Mouse (Mus musculus): ENCODE data around the gene Tmem246. TPM values are rescaled to one million over a fixed set of nuclear protein-coding genes. Genes with fewer than 3 reads are reported as not detected.
"Not testable (repeated sequence)": the region's sequence is repeated elsewhere in the genome, so short reads cannot be mapped to it uniquely, and the experiment has no call there.

The Tmem246 gene
- polyA plus RNA-seq, 1 experiment from 2014 or later, result 34.2 TPM

DNA sequence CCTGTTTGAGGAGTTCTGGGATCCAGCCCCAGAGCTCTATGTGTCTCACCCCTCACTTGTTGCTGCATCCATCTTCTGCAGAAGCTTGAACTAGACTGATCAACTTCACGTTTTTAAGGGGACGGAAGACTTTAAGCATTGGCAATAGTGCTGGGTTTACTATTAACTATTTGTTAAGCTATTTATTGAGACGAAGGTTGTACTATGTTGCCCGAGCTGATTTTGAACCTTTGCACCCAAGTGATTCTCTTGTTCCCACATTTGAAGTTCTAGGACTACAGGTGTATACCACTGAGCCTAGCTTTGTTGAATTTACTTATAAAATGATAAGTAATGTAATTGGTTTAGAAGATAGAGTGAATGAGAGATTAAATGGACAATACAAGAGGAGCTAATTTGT is 26.2 kb upstream of the Tmem246 start:
- WGBS, result 83% methylated on average over 4 of the region's 4 CpGs
- H3K27me3 ChIP-seq (ENCODE audit: control insufficient read depth, insufficient read depth, low read length), result no peaks in the 10 kb centered on the region

DNA sequence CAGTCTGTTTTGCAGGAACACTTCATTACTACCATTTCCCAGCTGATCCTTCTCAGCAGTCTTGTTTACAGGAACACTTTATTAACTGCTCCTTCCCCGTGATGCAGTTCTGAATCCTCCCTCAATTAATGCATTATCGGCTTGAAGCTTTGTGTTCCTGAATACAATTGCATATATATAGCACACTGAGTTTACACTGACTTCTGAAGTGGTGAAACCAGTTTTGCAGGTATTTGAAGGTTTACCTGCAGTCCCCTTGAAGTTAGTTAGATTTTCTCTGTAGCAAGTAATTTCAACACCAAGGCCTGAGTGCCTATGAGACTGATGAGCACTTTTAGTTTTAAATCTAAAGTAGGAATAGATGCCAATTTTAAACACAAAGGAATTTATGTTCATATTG is 24.6 kb upstream of the Tmem246 start:
- H3K4me2 ChIP-seq (ENCODE audit: low read depth, low read length), result no peak overlapping the region
- H3K4me1 ChIP-seq (ENCODE audit: control insufficient read depth, insufficient read depth, low read length), result no peaks in the 10 kb centered on the region
- H3K27me3 ChIP-seq (ENCODE audit: control insufficient read depth, insufficient read depth, low read length), result no peaks in the 10 kb centered on the region
- no peak overlapping the region for H3K4me3 ChIP-seq (replicated peaks; ENCODE audit: low read length)
- H3K36me3 ChIP-seq (ENCODE audit: control insufficient read depth, insufficient read depth, low read length), result no peaks in the 10 kb centered on the region
- H3K9me3 ChIP-seq (replicated peaks; ENCODE audit: control insufficient read depth, low read length), result no peaks in the 10 kb centered on the region
- ATAC-seq (ENCODE audit: insufficient read depth, low FRiP score), result peak; percentile 76
- no peak overlapping the region for H3K9ac ChIP-seq (ENCODE audit: low read length)
- WGBS, result 45% methylated on average over 2 of the region's 2 CpGs
- H3K27ac ChIP-seq (ENCODE audit: low read length), result peak overlapping the region; percentile 38

More for the DNA sequence above, 26.2 kb upstream of the Tmem246 start:
- Histone ChIP-seq H3K36me3 (ENCODE audit: control insufficient read depth, insufficient read depth, low read length) (no peaks in the 10 kb centered on the region), H3K4me2 (ENCODE audit: low read depth, low read length) (no peak overlapping the region), H3K27ac (ENCODE audit: low read length) (no peak overlapping the region), H3K4me1 (ENCODE audit: control insufficient read depth, insufficient read depth, low read length) (no peaks in the 10 kb centered on the region), H3K9me3 (replicated peaks; ENCODE audit: control insufficient read depth, low read length) (no peaks in the 10 kb centered on the region), H3K4me3 (replicated peaks; ENCODE audit: low read length) (no peak overlapping the region), H3K9ac (ENCODE audit: low read length) (no peak overlapping the region)
- ATAC-seq (ENCODE audit: insufficient read depth, low FRiP score), result no peak

- not testable (repeated sequence) for H3K4me1 ChIP-seq (ENCODE audit: control insufficient read depth, insufficient read depth, low read length); H3K27me3 ChIP-seq (ENCODE audit: control insufficient read depth, insufficient read depth, low read length); H3K4me2 ChIP-seq (ENCODE audit: low read depth, low read length); H3K36me3 ChIP-seq (ENCODE audit: control insufficient read depth, insufficient read depth, low read length); H3K27ac ChIP-seq (ENCODE audit: low read length); H3K9me3 ChIP-seq (replicated peaks; ENCODE audit: control insufficient read depth, low read length); ATAC-seq (ENCODE audit: insufficient read depth, low FRiP score); H3K4me3 ChIP-seq (replicated peaks; ENCODE audit: low read length); H3K9ac ChIP-seq (ENCODE audit: low read length)
- WGBS, result 89% methylated on average over 7 of the region's 7 CpGs
Observed at GRCm38 (mm10) chr4:49619861-49620260, 22.2 kb upstream of the Tmem246 start.

DNA sequence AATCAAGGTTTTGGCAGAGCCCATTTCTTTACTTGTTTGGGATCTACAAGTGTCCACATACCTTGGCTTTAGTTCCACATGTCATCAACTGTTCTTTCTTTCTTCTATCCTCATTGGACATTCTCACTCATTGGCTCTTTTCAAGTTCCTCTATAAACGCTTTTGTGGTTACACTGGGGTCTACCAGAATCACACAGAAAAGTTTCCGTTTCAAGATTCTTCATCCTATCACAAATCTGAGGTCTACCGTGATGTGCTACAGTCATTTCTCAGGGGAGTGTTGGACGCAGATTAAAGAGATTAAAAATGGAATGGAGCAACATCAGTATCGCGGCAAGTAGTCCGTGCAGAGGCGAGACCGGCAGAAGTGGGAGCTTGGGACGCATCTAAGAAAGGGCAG is 19.2 kb upstream of the Tmem246 start:
- Histone ChIP-seq H3K4me3 (replicated peaks; ENCODE audit: low read length) (no peak overlapping the region), H3K27me3 (ENCODE audit: control insufficient read depth, insufficient read depth, low read length) (no peaks in the 10 kb centered on the region), H3K9me3 (replicated peaks; ENCODE audit: control insufficient read depth, low read length) (no peaks in the 10 kb centered on the region), H3K4me1 (ENCODE audit: control insufficient read depth, insufficient read depth, low read length) (no peaks in the 10 kb centered on the region), H3K9ac (ENCODE audit: low read length) (no peak overlapping the region), H3K36me3 (ENCODE audit: control insufficient read depth, insufficient read depth, low read length) (no peaks in the 10 kb centered on the region), H3K4me2 (ENCODE audit: low read depth, low read length) (no peak overlapping the region), H3K27ac (ENCODE audit: low read length) (no peak overlapping the region)
- WGBS, result 91% methylated on average over 10 of the region's 10 CpGs
- ATAC-seq (ENCODE audit: insufficient read depth, low FRiP score), result no peak

DNA sequence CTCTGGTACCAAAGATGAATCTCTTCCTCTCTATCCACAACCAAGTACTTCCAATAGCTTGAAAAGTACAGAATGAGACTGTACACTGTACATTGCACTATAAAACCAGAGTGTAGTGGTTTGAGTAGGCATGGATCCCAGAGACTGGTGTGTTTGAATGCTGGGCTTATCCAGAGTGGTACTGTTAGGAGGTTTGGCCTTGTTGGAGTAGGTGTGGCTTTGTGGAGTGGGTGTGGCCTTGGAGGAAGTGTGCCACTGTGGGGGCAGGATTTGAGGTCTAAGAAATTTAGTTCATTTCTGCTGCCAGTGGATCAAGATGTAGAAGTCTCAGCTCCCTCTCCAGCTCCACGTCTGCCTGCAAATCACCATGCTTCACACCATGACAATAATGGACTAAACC is 7.8 kb upstream of the Tmem246 start:
- no peaks in the 10 kb centered on the region for H3K4me1 ChIP-seq (ENCODE audit: control insufficient read depth, insufficient read depth, low read length)
- no peaks in the 10 kb centered on the region for H3K36me3 ChIP-seq (ENCODE audit: control insufficient read depth, insufficient read depth, low read length)
- H3K9ac ChIP-seq (ENCODE audit: low read length), result no peak overlapping the region
- 71% methylated on average over 1 of the region's 1 CpGs for WGBS
- H3K4me2 ChIP-seq (ENCODE audit: low read depth, low read length), result no peak overlapping the region
- H3K9me3 ChIP-seq (replicated peaks; ENCODE audit: control insufficient read depth, low read length), result no peaks in the 10 kb centered on the region
- no peaks in the 10 kb centered on the region for H3K27me3 ChIP-seq (ENCODE audit: control insufficient read depth, insufficient read depth, low read length)
- no peak overlapping the region for H3K27ac ChIP-seq (ENCODE audit: low read length)
- H3K4me3 ChIP-seq (replicated peaks; ENCODE audit: low read length), result no peak overlapping the region
- no peak for ATAC-seq (ENCODE audit: insufficient read depth, low FRiP score)

DNA sequence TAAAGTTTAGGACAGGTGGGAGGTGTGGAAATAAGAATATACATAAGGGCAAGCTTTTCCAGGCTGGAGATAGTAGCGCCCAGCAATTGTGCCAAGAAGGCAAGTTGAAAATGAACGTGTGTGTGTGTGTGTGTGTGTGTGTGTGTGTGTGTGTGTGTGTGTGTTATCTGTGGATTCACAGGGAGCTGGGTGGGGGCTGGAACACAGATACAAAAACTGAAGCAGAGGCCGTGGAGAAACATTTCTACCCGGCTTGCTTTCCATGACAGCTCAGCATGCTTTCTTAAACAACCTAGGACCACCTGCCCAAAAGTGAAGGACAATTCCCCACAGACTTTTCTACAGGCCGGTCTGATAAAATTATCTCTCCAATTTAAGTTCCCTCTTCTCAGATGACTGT is 6.9 kb upstream of the Tmem246 start:
- H3K4me1 ChIP-seq (ENCODE audit: control insufficient read depth, insufficient read depth, low read length), result no peaks in the 10 kb centered on the region
- no peak overlapping the region for H3K9ac ChIP-seq (ENCODE audit: low read length)
- no peak for ATAC-seq (ENCODE audit: insufficient read depth, low FRiP score)
- H3K4me3 ChIP-seq (replicated peaks; ENCODE audit: low read length), result no peak overlapping the region
- WGBS, result 82% methylated on average over 5 of the region's 5 CpGs
- H3K4me2 ChIP-seq (ENCODE audit: low read depth, low read length), result no peak overlapping the region
- H3K36me3 ChIP-seq (ENCODE audit: control insufficient read depth, insufficient read depth, low read length), result no peaks in the 10 kb centered on the region
- no peaks in the 10 kb centered on the region for H3K9me3 ChIP-seq (replicated peaks; ENCODE audit: control insufficient read depth, low read length)
- no peak overlapping the region for H3K27ac ChIP-seq (ENCODE audit: low read length)
- H3K27me3 ChIP-seq (ENCODE audit: control insufficient read depth, insufficient read depth, low read length), result no peaks in the 10 kb centered on the region

DNA sequence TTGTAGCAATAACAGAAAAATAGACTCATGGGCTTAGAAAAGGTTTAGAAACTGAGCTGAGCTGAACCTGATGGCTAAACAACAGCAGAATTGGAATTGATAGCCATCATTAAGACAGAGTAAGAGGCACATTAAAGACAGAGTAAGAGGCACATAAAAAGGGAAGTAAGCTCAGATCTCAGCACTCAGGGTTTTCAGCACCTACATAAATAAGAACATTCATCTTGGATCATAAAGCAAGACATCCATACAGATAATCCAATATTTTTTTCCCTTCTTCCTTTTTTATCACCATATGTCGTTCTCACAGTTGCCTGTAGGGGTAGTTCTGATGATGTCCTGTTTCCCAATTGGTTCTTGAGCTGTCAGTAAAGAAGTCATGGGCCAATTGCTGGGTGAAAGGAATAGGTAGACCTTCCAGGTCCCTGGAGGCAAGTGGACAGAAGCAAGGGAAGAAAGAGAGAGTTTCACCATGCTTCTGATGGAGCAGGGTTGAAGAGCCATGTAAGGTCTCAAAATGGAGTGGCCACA is 6.4 kb upstream of the Tmem246 start:
- ATAC-seq (ENCODE audit: insufficient read depth, low FRiP score), result no peak
- H3K4me3 ChIP-seq (replicated peaks; ENCODE audit: low read length), result no peak overlapping the region
- H3K36me3 ChIP-seq (ENCODE audit: control insufficient read depth, insufficient read depth, low read length), result no peaks in the 10 kb centered on the region
- no peak overlapping the region for H3K27ac ChIP-seq (ENCODE audit: low read length)
- no peaks in the 10 kb centered on the region for H3K9me3 ChIP-seq (replicated peaks; ENCODE audit: control insufficient read depth, low read length)
- 57% methylated on average over 1 of the region's 1 CpGs for WGBS
- no peaks in the 10 kb centered on the region for H3K27me3 ChIP-seq (ENCODE audit: control insufficient read depth, insufficient read depth, low read length)
- no peak overlapping the region for H3K9ac ChIP-seq (ENCODE audit: low read length)
- H3K4me2 ChIP-seq (ENCODE audit: low read depth, low read length), result no peak overlapping the region
- no peaks in the 10 kb centered on the region for H3K4me1 ChIP-seq (ENCODE audit: control insufficient read depth, insufficient read depth, low read length)

DNA sequence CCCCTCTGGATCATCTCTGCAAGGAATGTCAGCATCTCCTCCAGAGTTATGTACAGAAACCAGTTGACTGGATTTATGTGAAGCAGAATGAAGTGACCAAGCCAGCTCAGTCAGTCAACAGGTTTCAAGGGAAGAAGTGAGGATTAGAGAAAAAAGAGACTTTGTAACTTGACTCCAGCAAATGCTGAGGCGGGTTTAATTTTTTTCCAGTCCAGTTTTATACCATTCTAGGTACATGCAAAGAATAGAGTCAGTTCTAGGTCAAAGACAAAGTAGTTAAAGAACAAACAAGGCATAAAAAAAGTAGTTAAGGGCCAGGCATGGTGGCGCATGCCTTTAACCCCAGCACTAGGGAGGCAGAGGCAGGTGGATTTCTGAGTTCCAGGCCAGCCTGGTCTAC is 5.5 kb upstream of the Tmem246 start:
- Histone ChIP-seq H3K9me3 (replicated peaks; ENCODE audit: control insufficient read depth, low read length) (no peaks in the 10 kb centered on the region), H3K27ac (ENCODE audit: low read length) (no peak overlapping the region), H3K4me2 (ENCODE audit: low read depth, low read length) (no peak overlapping the region), H3K4me3 (replicated peaks; ENCODE audit: low read length) (no peak overlapping the region), H3K27me3 (ENCODE audit: control insufficient read depth, insufficient read depth, low read length) (no peaks in the 10 kb centered on the region), H3K36me3 (ENCODE audit: control insufficient read depth, insufficient read depth, low read length) (no peaks in the 10 kb centered on the region), H3K9ac (ENCODE audit: low read length) (no peak overlapping the region), H3K4me1 (ENCODE audit: control insufficient read depth, insufficient read depth, low read length) (peaks cover under 1% of the 10 kb centered on the region; the same call in 1 of the 2 replicates)
- ATAC-seq (ENCODE audit: insufficient read depth, low FRiP score), result no peak
- 86% methylated on average over 2 of the region's 2 CpGs for WGBS

GRCm38 (mm10) chr4:49596846-49597182 is 862 bp downstream of the Tmem246 start:
- Histone ChIP-seq H3K9me3 (replicated peaks; ENCODE audit: control insufficient read depth, low read length) (no peaks in the 10 kb centered on the region), H3K4me2 (ENCODE audit: low read depth, low read length) (peak overlapping the region; percentile 84), H3K4me3 (replicated peaks; ENCODE audit: low read length) (peak overlapping the region; percentile 79), H3K9ac (ENCODE audit: low read length) (peak overlapping the region; percentile 93), H3K27ac (ENCODE audit: low read length) (peak overlapping the region; percentile 83), H3K27me3 (ENCODE audit: control insufficient read depth, insufficient read depth, low read length) (no peaks in the 10 kb centered on the region), H3K4me1 (ENCODE audit: control insufficient read depth, insufficient read depth, low read length) (peaks cover 5% of the 10 kb centered on the region; the same call in 1 of the 2 replicates), H3K36me3 (ENCODE audit: control insufficient read depth, insufficient read depth, low read length) (no peaks in the 10 kb centered on the region)
- 2% methylated on average over 20 of the region's 20 CpGs for WGBS
- peak; percentile 31 for ATAC-seq (ENCODE audit: insufficient read depth, low FRiP score)

DNA sequence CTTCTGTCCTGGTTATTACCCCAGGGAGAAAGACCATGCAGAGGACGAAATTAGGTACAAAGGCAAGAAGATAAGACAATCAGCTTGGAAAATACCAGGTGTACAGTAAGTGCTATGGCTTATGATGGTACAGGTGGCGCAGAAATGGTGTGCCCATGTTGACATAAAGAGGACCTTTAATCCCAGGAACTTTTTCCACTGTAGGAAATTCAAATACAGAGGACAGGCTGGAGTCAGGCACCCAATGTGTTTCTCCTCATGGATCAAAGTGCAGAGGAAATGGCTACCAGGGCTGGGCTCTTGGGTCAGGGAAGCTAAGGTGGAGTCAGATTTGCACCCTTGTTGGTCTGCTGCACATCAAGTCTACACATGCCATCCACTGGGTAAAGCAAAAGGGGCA is 7.5 kb downstream of the Tmem246 start:
- Histone ChIP-seq H3K27ac (ENCODE audit: low read length) (peak overlapping the region; percentile 44; the same call in 1 of the 2 replicates), H3K4me2 (ENCODE audit: low read depth, low read length) (no peak overlapping the region), H3K9ac (ENCODE audit: low read length) (no peak overlapping the region), H3K4me1 (ENCODE audit: control insufficient read depth, insufficient read depth, low read length) (peaks cover 6% of the 10 kb centered on the region), H3K4me3 (replicated peaks; ENCODE audit: low read length) (no peak overlapping the region), H3K36me3 (ENCODE audit: control insufficient read depth, insufficient read depth, low read length) (peaks cover 12% of the 10 kb centered on the region; the same call in 1 of the 2 replicates), H3K9me3 (replicated peaks; ENCODE audit: control insufficient read depth, low read length) (no peaks in the 10 kb centered on the region), H3K27me3 (ENCODE audit: control insufficient read depth, insufficient read depth, low read length) (no peaks in the 10 kb centered on the region)
- WGBS, result 68% methylated on average over 2 of the region's 2 CpGs
- peak; percentile 64; the same call in 1 of the 2 replicates for ATAC-seq (ENCODE audit: insufficient read depth, low FRiP score)

Data from stomach, embryonic 16.5 days (tissue).